Mouse (Mus musculus): Measurements from ENCODE around the gene Swsap1.

DNA sequence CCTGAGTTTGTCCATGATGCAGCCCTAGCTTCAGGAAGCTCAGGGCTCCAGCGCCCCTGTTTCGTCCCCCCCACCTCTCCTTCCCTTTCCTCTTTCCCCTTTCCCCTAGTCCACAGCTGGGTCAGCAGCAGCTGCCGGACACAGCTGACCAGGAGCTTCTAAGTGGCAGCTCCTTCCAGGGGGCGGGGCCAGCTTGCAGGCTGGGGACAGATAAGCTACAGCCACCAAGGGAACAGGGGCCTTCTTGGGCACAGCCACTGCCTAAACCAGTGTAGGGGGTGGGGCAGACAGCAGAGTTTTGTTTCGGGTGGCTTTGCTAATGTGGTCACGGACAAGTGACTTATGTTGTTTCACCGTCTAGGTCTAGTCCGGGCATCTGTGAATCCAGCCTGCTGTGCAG, 7.9 kb downstream of the Swsap1 start, which contains the start of gene Epor:
- TF ChIP-seq POLR2A (IDR thresholded peaks at IDR 0.05; ENCODE audit: insufficient read length, low read depth) (no peak), CEBPB (IDR thresholded peaks at IDR 0.05; ENCODE audit: insufficient read depth, poor library complexity, severe bottlenecking) (no peak), TCF12 (IDR thresholded peaks at IDR 0.05; ENCODE audit: insufficient read depth, poor library complexity, severe bottlenecking) (peak; percentile 13), SRF (IDR thresholded peaks at IDR 0.05; ENCODE audit: control insufficient read depth, insufficient read length, low read depth) (no peak), MAX (IDR thresholded peaks at IDR 0.05; ENCODE audit: low read depth) (no peak), MYOD1 (IDR thresholded peaks at IDR 0.05; ENCODE audit: control insufficient read depth in 1 of 3, insufficient read length in 2 of 3, low read depth in 2 of 3) (peak; percentile 10 to 80 (median 78)), E2F4 (IDR thresholded peaks at IDR 0.05; ENCODE audit: insufficient read depth) (no peak), USF1 (IDR thresholded peaks at IDR 0.05; ENCODE audit: low read depth) (no peak), MYOG (IDR thresholded peaks at IDR 0.05; ENCODE audit: control insufficient read depth in 1 of 3, insufficient read depth in 1 of 3, insufficient read length in 2 of 3, low read depth in 2 of 3) (peak in 2 of 3 experiments; percentile 56 to 86), POLR2AphosphoS2 (IDR thresholded peaks at IDR 0.05; ENCODE audit: insufficient read length, low read depth) (no peak), REST (IDR thresholded peaks at IDR 0.05; ENCODE audit: insufficient read depth, insufficient read length) (no peak), TCF3 (IDR thresholded peaks at IDR 0.05; ENCODE audit: insufficient read length, low read depth) (no peak)

Measured in myocyte (in vitro differentiated cells).